Mouse (Mus musculus) intestine, embryonic 14.5 days (tissue): ENCODE measurements around the gene Mrps14. TPM values are rescaled to one million over a fixed set of nuclear protein-coding genes. Genes with fewer than 3 reads are reported as not detected.
A peak's percentile ranks its signal among the peaks of the same experiment; 100 is the strongest.

Source experiments
- ATAC-seq: fragments of 200-750 bp; cut with Nextera tagmentation; replicated peaks from 2 replicates; pipeline ENCODE4 v1.8.0; 2017; ENCODE audit warnings: low read depth, moderate number of reproducible peaks, moderate TSS enrichment, moderate library complexity; ENCODE audit not compliant: low FRiP score, low TSS enrichment
- DNase-seq: peaks from one replicate; pipeline ENCODE4 v3.0.0-alpha.2; 2018; ENCODE audit warnings: low spot score
- H3K27ac ChIP-seq: fragments of 300-500 bp; sonication (generic); 2 replicates; pipeline ENCODE4 v1.5.1; 2014; ENCODE audit warnings: low read depth, mild to moderate bottlenecking, control low read depth
- H3K27me3 ChIP-seq: fragments of 300-500 bp; sonication (generic); replicated peaks from 2 replicates; pipeline ENCODE4 v1.6.1; 2014; ENCODE audit warnings: low read length, control low read depth; ENCODE audit not compliant: control insufficient read depth, insufficient read depth
- H3K36me3 ChIP-seq: fragments of 300-500 bp; sonication (generic); 2 replicates; pipeline ENCODE4 v1.6.1; 2014; ENCODE audit warnings: low read length, control low read depth; ENCODE audit not compliant: control insufficient read depth, insufficient read depth
- H3K4me1 ChIP-seq: fragments of 300-500 bp; sonication (generic); replicated peaks from 2 replicates; pipeline ENCODE4 v1.6.1; 2014; ENCODE audit warnings: low read length, control low read depth, mixed read lengths; ENCODE audit not compliant: control insufficient read depth, insufficient read depth
- H3K4me2 ChIP-seq: fragments of 300-500 bp; sonication (generic); 2 replicates; pipeline ENCODE4 v1.6.1; 2014; ENCODE audit warnings: low read length
- H3K4me3 ChIP-seq: fragments of 300-500 bp; sonication (generic); 2 replicates; pipeline ENCODE4 v1.5.1; 2014; ENCODE audit warnings: low read depth, low read length, control low read depth, mixed read lengths
- H3K9ac ChIP-seq: fragments of 300-500 bp; sonication (generic); 2 replicates; pipeline ENCODE4 v1.6.1; 2014; ENCODE audit warnings: mild to moderate bottlenecking, low read length
- H3K9me3 ChIP-seq: fragments of 300-500 bp; sonication (generic); 2 replicates; pipeline ENCODE4 v1.6.1; 2016; ENCODE audit warnings: low read length, control low read depth; ENCODE audit not compliant: control insufficient read depth
- WGBS: fragments of 180-500 bp; shearing (Covaris S2); extraction: QIAGEN DNeasy Blood & Tissue Kit; methylation state at CpG from one replicate; pipeline ENCODE4 v1.1.7; 2014; 5-methylcytosine and 5-hydroxymethylcytosine counted together
- polyA plus RNA-seq: library from polyadenylated mRNA; unstranded; fragments of >200 nt; fragmentation: Nextera tagmentation; extraction: Ambion mirVana; gene quantifications from 2 replicates; pipeline ENCODE4 v1.2.1, GENCODE M21; 2014

The Mrps14 gene
- polyA plus RNA-seq: 262 and 276 TPM in 2 replicates

DNA sequence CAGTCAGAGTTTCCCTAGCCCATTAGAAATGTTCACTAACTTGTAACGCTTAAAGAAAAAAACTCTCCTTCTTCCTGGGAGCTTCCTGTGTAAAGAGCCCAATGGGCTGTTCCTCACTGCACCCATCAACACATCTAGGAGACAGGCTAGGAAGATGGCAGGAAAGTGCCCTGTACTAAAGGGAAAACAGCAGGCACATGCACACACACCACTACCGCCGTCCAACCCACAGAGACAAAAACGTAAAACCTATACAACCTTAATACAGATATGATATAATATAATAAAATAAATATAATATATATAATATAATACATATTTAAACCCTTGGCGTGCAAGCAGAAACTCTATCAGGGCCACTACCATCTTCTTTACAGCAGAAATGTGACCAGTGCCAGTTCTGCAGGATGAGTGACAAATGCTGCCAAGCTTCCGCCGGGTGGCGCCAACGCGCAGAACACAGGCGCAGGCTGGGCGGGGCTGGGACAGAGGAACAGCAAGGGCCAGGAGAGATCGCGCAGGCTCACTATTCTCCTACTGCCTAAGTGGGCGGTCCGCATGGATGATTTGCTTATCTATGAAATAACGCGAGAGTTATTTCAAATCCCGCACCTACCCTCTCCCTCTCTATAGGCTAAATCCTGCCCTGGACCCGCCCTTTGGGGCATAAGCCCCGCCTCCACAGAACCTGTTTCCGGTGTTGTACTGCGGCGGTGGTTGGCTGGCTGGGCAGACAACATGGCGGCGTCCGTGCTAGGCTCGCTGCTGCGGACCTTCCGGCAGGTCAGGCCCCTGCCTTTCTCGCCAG, at the start of gene Mrps14:
Gene Mrps14, plus strand, starts transcription at position 687 of the 808 bp plus-strand sequence.
- WGBS: 6% methylated on average over 31 of the region's 31 CpGs
- H3K27me3 ChIP-seq: no peaks in the 10 kb centered on the region
- peaks cover 14% of the 10 kb centered on the region for H3K4me1 ChIP-seq
- ATAC-seq: peak; percentile 99
- peak within 1 kb of the TSS; percentile 91 for H3K4me3 ChIP-seq
- peak within 1 kb of the TSS; percentile 77 for H3K9ac ChIP-seq
- H3K9me3 ChIP-seq: no peaks in the 10 kb centered on the region
- peak; percentile 96 for DNase-seq
- H3K4me2 ChIP-seq: peak within 1 kb of the TSS; percentile 70
- H3K27ac ChIP-seq: peak within 1 kb of the TSS; percentile 77
- peaks cover 29% of the 10 kb centered on the region; the same call in 1 of the 2 replicates for H3K36me3 ChIP-seq

DNA sequence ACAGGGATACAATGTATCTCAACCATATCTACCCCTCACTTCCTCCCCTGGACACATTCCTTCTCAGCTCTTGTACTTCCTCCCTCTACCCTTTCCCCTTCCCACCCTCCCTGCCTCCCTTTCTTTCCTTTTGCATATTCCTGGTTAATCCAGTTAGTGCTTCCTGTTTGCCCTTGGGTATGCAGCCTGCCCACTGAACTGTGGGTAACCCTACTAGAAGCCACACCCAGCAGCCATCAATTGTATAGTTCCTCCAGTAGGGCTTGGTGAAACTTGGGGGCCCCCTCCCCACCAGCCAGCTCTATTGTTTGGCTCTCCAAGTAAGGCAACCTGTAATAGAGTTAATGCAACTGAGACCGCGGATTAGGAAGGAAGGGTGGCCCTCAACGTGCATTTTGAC, 49.4 kb upstream of the Mrps14 start:
- Histone ChIP-seq H3K4me2 (no peak overlapping the region), H3K27ac (no peak overlapping the region), H3K36me3 (no peaks in the 10 kb centered on the region), H3K4me3 (no peak overlapping the region), H3K4me1 (0 out of 2 replicates have a peak, but pooled peaks cover 3% of the 10 kb centered on the region), H3K27me3 (no peaks in the 10 kb centered on the region), H3K9me3 (no peaks in the 10 kb centered on the region), H3K9ac (no peak overlapping the region)
- WGBS: 74% methylated on average over 3 of the region's 3 CpGs
- DNase-seq: no peak
- no peak for ATAC-seq

DNA sequence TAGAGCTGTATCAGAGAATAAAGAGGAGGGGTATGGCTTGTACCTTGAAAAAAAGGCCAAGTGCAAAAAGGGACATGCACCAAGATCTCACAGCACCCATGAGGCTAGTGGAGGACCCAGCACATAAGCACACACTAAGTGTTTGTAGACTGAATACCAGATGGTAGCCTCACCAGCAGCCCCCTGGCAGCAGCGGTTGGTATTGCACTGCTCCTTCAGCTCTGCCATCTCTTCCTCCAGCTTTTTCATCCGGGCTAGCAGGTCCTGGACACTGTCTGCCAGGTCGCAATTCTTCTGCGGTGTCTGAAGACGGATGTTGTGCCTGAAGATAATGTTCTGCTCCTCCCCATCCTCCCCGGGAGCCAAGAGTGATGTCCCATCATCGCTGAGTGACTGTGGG, 47.7 kb upstream of the Mrps14 start:
- Histone ChIP-seq H3K36me3 (no peaks in the 10 kb centered on the region), H3K4me2 (no peak overlapping the region), H3K4me1 (0 out of 2 replicates have a peak, but pooled peaks cover 3% of the 10 kb centered on the region), H3K9me3 (no peaks in the 10 kb centered on the region), H3K9ac (no peak overlapping the region), H3K27ac (no peak overlapping the region), H3K27me3 (no peaks in the 10 kb centered on the region), H3K4me3 (no peak overlapping the region)
- 76% methylated on average over 7 of the region's 7 CpGs for WGBS
- no peak for DNase-seq
- ATAC-seq: no peak

DNA sequence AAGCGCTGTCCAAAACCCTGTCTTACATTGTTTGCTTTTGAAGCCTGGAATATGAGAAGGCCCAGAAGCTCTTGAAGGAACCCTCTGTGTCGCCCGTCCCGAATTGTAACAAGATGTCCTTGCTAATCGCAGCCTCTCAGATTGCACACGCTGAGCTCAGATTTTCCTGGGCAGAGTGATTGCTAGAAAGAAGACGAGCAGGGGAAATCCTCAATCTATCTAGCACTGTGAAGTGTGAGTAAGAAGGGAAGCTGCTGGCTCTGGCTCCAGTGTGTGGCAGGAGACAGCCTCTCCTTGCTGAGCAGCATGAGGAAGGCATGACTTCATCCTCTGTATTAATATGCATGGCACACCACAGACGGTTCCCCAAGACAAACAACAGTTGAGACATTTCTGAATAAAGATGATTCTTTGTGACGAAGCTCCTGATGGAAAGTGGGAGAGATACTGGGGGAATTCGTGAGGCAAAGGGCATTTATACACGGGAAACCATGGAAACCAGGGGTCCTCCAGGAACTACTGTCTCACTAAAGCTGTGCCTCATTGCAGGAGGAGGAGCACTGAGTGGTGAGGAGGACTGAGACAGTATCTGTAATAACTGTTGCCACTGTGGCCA, 45.6 kb upstream of the Mrps14 start:
- Histone ChIP-seq H3K9ac (no peak overlapping the region), H3K4me2 (no peak overlapping the region), H3K4me3 (no peak overlapping the region), H3K36me3 (no peaks in the 10 kb centered on the region), H3K27me3 (no peaks in the 10 kb centered on the region), H3K9me3 (no peaks in the 10 kb centered on the region), H3K27ac (no peak overlapping the region), H3K4me1 (0 out of 2 replicates have a peak, but pooled peaks cover 3% of the 10 kb centered on the region)
- no peak for ATAC-seq
- no peak for DNase-seq
- WGBS: 50% methylated on average over 11 of the region's 11 CpGs

DNA sequence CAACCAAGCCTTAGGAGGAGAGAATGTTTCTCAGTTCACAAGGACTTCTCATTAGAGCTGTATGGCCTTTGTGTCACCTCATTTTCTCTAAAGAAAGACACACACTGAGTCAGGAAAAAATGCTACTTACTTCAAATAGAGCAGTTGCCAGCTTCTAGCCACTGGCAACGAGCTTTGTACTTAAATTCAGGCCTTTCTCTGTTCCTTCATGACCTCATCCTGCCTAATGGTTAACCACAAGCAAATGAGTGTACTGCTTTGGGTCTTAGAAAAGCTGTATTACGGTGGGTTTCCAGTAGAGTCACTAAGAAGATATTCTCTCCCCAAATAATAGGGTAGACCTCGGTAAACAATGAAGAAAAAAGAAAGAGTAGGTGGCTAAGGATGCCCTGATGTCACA, 44.3 kb upstream of the Mrps14 start:
- no peaks in the 10 kb centered on the region for H3K27me3 ChIP-seq
- H3K27ac ChIP-seq: no peak overlapping the region
- no peak overlapping the region for H3K4me3 ChIP-seq
- H3K36me3 ChIP-seq: no peaks in the 10 kb centered on the region
- no peaks in the 10 kb centered on the region for H3K9me3 ChIP-seq
- 0 out of 2 replicates have a peak, but pooled peaks cover 3% of the 10 kb centered on the region for H3K4me1 ChIP-seq
- no peak for DNase-seq
- no peak for ATAC-seq
- WGBS: 74% methylated on average over 3 of the region's 3 CpGs
- H3K4me2 ChIP-seq: no peak overlapping the region
- H3K9ac ChIP-seq: no peak overlapping the region

DNA sequence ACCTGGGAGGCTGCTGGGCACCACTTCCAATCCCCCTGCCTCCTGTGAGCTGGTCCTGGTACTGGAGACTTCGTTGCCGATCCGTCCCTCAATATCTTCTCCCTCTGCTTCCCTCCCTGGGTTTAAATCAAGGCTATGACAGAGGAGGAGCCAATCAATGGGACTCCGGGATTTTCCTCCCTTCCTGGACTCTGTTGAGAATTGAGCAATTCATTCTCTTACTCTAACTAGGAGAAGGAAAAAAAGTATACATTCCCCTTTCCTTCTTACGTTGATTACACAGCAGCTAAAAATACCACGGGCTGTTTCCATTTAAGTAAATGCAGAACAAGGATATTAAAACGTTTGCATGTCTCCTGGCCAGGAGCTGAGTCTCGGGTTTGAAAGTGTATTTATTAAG, 41.5 kb upstream of the Mrps14 start, which contains the start of gene Tnn:
Gene Tnn, minus strand, starts transcription at position 101 of the 400 bp plus-strand sequence.
- no peak within 1 kb of the TSS for H3K9ac ChIP-seq
- no peaks in the 10 kb centered on the region for H3K27me3 ChIP-seq
- ATAC-seq (no peak), DNase-seq (no peak)
- no peaks in the 10 kb centered on the region for H3K36me3 ChIP-seq
- peak within 1 kb of the TSS; percentile 1; the same call in 1 of the 2 replicates for H3K4me3 ChIP-seq
- H3K4me2 ChIP-seq: peak within 1 kb of the TSS; percentile 30
- 0 out of 2 replicates have a peak, but pooled peaks cover 3% of the 10 kb centered on the region for H3K4me1 ChIP-seq
- H3K27ac ChIP-seq: no peak within 1 kb of the TSS
- no peaks in the 10 kb centered on the region for H3K9me3 ChIP-seq
- 37% methylated on average over 8 of the region's 8 CpGs for WGBS

DNA sequence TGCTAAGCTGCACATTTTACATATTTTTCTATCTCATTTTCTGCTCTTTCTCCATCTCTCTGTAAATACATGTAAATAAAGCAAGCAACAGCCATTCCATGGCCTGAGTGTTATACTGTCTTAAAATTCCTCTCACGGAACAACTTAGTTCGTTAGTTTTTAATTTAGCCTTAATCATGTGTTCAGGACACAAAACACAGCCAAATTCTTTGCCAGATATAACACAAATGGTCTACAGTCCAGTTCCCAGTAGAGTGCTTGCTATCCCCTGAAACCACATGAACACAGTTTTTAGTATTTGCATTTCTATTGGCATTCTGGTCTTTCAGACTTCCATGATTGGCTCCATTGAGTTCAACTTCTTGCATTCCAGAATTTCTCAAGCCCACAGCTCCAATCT, 36.8 kb upstream of the Mrps14 start:
- H3K4me1 ChIP-seq: no peaks in the 10 kb centered on the region
- no peaks in the 10 kb centered on the region for H3K36me3 ChIP-seq
- H3K9ac ChIP-seq: no peak overlapping the region
- 94% methylated on average over 2 of the region's 2 CpGs for WGBS
- H3K4me2 ChIP-seq: no peak overlapping the region
- ATAC-seq: no peak
- H3K27ac ChIP-seq: no peak overlapping the region
- H3K27me3 ChIP-seq: no peaks in the 10 kb centered on the region
- no peak overlapping the region for H3K4me3 ChIP-seq
- H3K9me3 ChIP-seq: no peaks in the 10 kb centered on the region
- no peak for DNase-seq

GRCm38 (mm10) chr1:160166600-160166999, 28.4 kb upstream of the Mrps14 start:
- no peaks in the 10 kb centered on the region for H3K4me1 ChIP-seq
- H3K9me3 ChIP-seq: no peaks in the 10 kb centered on the region
- 66% methylated on average over 3 of the region's 5 CpGs for WGBS
- no peak overlapping the region for H3K4me2 ChIP-seq
- no peaks in the 10 kb centered on the region for H3K27me3 ChIP-seq
- no peaks in the 10 kb centered on the region for H3K36me3 ChIP-seq
- no peak for DNase-seq
- no peak overlapping the region for H3K4me3 ChIP-seq
- H3K27ac ChIP-seq: no peak overlapping the region
- ATAC-seq: no peak
- no peak overlapping the region for H3K9ac ChIP-seq
